Mouse (Mus musculus): ENCODE results near the gene Marf1.

DNA sequence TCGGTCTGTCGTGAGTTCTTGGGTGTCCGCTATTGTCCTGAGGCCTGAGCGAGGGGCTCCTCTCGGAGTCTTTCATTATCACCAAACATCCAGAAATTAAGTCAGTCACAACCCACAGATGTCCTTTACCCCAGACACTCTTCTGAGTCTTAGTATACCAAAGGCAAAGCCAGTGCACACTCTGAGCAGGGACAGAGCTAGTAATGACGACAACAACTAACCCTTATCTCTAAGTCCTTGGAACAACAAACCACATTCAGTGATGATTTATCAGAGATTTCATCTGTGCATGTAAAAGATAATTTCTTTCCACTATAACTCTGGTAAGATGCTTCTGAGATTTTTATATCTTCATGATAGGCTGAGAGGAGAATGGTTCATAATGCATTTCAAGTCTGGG is 6.8 kb downstream of the Marf1 start:
- no peak for TF ChIP-seq CTCF (IDR thresholded peaks at IDR 0.05; ENCODE audit: low read depth)
- TF ChIP-seq EP300 (optimal IDR thresholded peaks at IDR 0.05), result no peak
